Mouse (Mus musculus) cerebellum, adult (tissue): ENCODE data around the gene Immp2l.

ENCODE experiments used
- ATAC-seq: cut with Nextera tagmentation; 2 replicates; pipeline ENCODE4 v1.9.2; 2017; ENCODE audit warnings: mild to moderate bottlenecking, moderate library complexity, mixed read lengths; ENCODE audit not compliant: insufficient number of reproducible peaks, low FRiP score, low TSS enrichment

Immp2l gene

GRCm38 (mm10) chr12:41159543-41159942, 135.7 kb downstream of the Immp2l start:
- ATAC-seq: no peak

- ATAC-seq: no peak
Measured at GRCm38 (mm10) chr12:41167802-41168201, 143.9 kb downstream of the Immp2l start.

GRCm38 (mm10) chr12:41170051-41170450, 146.2 kb downstream of the Immp2l start:
- no peak for ATAC-seq

GRCm38 (mm10) chr12:41182856-41183255, 159.0 kb downstream of the Immp2l start:
- ATAC-seq: no peak

GRCm38 (mm10) chr12:41185060-41185459, 161.2 kb downstream of the Immp2l start:
- no peak for ATAC-seq

GRCm38 (mm10) chr12:41185509-41185908, 161.6 kb downstream of the Immp2l start:
- no peak for ATAC-seq

GRCm38 (mm10) chr12:41192829-41193228, 168.9 kb downstream of the Immp2l start:
- no peak for ATAC-seq

GRCm38 (mm10) chr12:41196374-41196773, 172.5 kb downstream of the Immp2l start:
- ATAC-seq: no peak

- no peak for ATAC-seq
Measured at GRCm38 (mm10) chr12:41215186-41215585, 191.3 kb downstream of the Immp2l start.

GRCm38 (mm10) chr12:41221893-41222292, 198.0 kb downstream of the Immp2l start:
- ATAC-seq: no peak

- no peak for ATAC-seq
Measured at GRCm38 (mm10) chr12:41223686-41224085, 199.8 kb downstream of the Immp2l start.

GRCm38 (mm10) chr12:41224538-41224937, 200.6 kb downstream of the Immp2l start:
- no peak for ATAC-seq

- ATAC-seq: no peak
Measured at GRCm38 (mm10) chr12:41231966-41232365, 208.1 kb downstream of the Immp2l start.

GRCm38 (mm10) chr12:41237880-41238279, 214.0 kb downstream of the Immp2l start:
- ATAC-seq: no peak

GRCm38 (mm10) chr12:41241221-41241620, 217.3 kb downstream of the Immp2l start:
- ATAC-seq: no peak

GRCm38 (mm10) chr12:41248254-41248653, 224.4 kb downstream of the Immp2l start:
- ATAC-seq: no peak

GRCm38 (mm10) chr12:41250123-41250522, 226.2 kb downstream of the Immp2l start:
- ATAC-seq: no peak

- ATAC-seq: no peak
Measured at GRCm38 (mm10) chr12:41257905-41258304, 234.0 kb downstream of the Immp2l start.

- no peak for ATAC-seq
Measured at GRCm38 (mm10) chr12:41259608-41260007, 235.7 kb downstream of the Immp2l start.

- no peak for ATAC-seq
Measured at GRCm38 (mm10) chr12:41274136-41274535, 250.2 kb downstream of the Immp2l start.

GRCm38 (mm10) chr12:41275361-41275760, 251.5 kb downstream of the Immp2l start:
- ATAC-seq: no peak

- ATAC-seq: no peak
Measured at GRCm38 (mm10) chr12:41277896-41278295, 254.0 kb downstream of the Immp2l start.

- ATAC-seq: no peak
Measured at GRCm38 (mm10) chr12:41289047-41289446, 265.2 kb downstream of the Immp2l start.
